9 mouse cellular contexts compared by ENCODE assay signal in the genomic region with DNA sequence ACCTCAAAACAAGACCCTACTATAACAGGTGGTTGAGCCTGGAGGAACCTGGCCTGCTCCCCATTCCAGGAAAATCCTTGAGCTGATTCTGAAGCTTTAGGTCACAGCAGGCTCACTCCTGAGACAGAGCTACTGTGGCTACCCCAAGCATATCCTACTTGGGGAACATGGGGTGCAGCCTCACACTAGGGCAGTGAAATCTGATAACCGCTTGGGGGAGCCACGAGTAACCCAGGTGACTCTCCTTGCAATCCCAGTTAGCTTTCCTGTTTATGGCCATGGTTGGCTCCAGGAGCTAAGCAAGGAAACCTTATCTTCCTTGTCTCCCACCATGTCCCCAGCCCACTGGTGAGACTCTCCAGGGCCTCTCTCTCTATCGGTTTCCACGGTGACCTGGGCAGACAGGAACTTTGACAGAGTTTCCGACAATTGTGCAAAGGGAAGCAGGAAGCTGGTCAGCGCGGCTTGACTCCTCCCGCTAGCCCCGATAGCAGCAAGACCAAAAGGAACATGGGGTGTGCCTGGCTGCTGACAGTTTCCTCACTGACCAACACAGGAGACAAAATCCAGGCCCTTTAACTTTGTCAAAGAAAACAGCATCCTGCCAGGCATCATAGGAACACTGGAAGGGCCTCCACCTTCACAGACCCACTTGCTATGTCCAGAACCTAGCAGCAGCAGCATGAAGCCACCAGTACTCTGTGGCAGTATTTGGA. TPM values are rescaled to one million over a fixed set of nuclear protein-coding genes. Genes with fewer than 3 reads are reported as not detected.
DNase-seq lines count a peak whose midpoint lies in the region; ATAC-seq lines count a peak whose summit lies in the region.
"Had no signal": no experiment of that assay in that cellular context is flagged by ENCODE, and none has a peak within 500 bp of the region (broad histone marks: within the 10 kb centered on the region; RNA-seq: fewer than 3 reads in every experiment).

No protein-coding gene starts in this region.

- 26% methylated on average over 9 of the region's 9 CpGs for WGBS in lung, embryonic 15.5 days
- 40% methylated on average over 9 of the region's 9 CpGs for WGBS in stomach, embryonic 14.5 days

- no peaks in the 10 kb centered on the region for H3K9me3 ChIP-seq in lung, embryonic 15.5 days
- H3K9me3 ChIP-seq in stomach, embryonic 14.5 days (ENCODE audit: control insufficient read depth, low read depth, low read length), result no peaks in the 10 kb centered on the region

- no peak overlapping the region for H3K9ac ChIP-seq in lung, embryonic 15.5 days
- no peak overlapping the region for H3K9ac ChIP-seq in stomach, embryonic 14.5 days (replicated peaks; ENCODE audit: low read depth, low read length)

- H3K27ac ChIP-seq in lung, embryonic 15.5 days, result peak overlapping the region; percentile 79
- peak overlapping the region; percentile 53; the same call in 1 of the 2 replicates for H3K27ac ChIP-seq in stomach, embryonic 14.5 days (ENCODE audit: low read length)

- H3K36me3 ChIP-seq in lung, embryonic 15.5 days, result peaks cover 99% of the 10 kb centered on the region
- H3K36me3 ChIP-seq in stomach, embryonic 14.5 days (ENCODE audit: control insufficient read depth, insufficient read depth, low read length), result peaks cover 84% of the 10 kb centered on the region

- DNase-seq in gastrocnemius, postnatal 25 days, result peak; percentile 71
- no peak for DNase-seq in gastrocnemius, postnatal 10 days
- peak; percentile 91 for DNase-seq in heart, adult 8-10 months (ENCODE audit: low spot score)
- peak; percentile 65 for DNase-seq in kidney, adult 18-20 months
- no peak for DNase-seq in frontal cortex, postnatal 36 days (ENCODE audit: low spot score in 2 of 2)
- DNase-seq in thymus, postnatal 14 days, result no peak

- no peak overlapping the region for H3K4me3 ChIP-seq in lung, embryonic 15.5 days
- no peak overlapping the region for H3K4me3 ChIP-seq in stomach, embryonic 14.5 days (ENCODE audit: low read depth, low read length)

- peak; percentile 50; the same call in 1 of the 2 replicates for ATAC-seq in lung, embryonic 15.5 days (ENCODE audit: borderline replicate concordance, extremely low read depth, low FRiP score, low TSS enrichment)
- ATAC-seq in stomach, embryonic 14.5 days (ENCODE audit: insufficient number of reproducible peaks, insufficient read depth, low FRiP score, low read depth), result no peak

- H3K4me2 ChIP-seq in lung, embryonic 15.5 days, result no peak overlapping the region
- H3K4me2 ChIP-seq in stomach, embryonic 14.5 days (replicated peaks; ENCODE audit: low read depth, low read length), result no peak overlapping the region

- H3K4me1 ChIP-seq in lung, embryonic 15.5 days, result peaks cover 16% of the 10 kb centered on the region
- no peaks in the 10 kb centered on the region for H3K4me1 ChIP-seq in stomach, embryonic 14.5 days (ENCODE audit: control insufficient read depth, insufficient read depth, low read length)

- H3K27me3 ChIP-seq in lung, embryonic 15.5 days, result no peaks in the 10 kb centered on the region
- H3K27me3 ChIP-seq in stomach, embryonic 14.5 days (ENCODE audit: control insufficient read depth, insufficient read depth, low read length), result no peaks in the 10 kb centered on the region
- H3K27me3 ChIP-seq: CH12.LX had no signal

RNA-seq across cellular contexts. Expression of a gene that starts 29.9 kb away (rescaled TPM):
- total RNA-seq in gastrocnemius, postnatal 25 days (2021), result 10 to 100 TPM; 22.0 to 23.9 TPM
- total RNA-seq in gastrocnemius, postnatal 10 days (2021), result 10 to 100 TPM; 26.3 to 36.5 TPM
- total RNA-seq in heart, adult 8-10 months (2022), result 10 to 100 TPM; 40.7 to 45.7 (median 41.7) TPM
- polyA plus RNA-seq in lung, embryonic 15.5 days (2015; fragmentation: Nextera tagmentation; extraction: Ambion mirVana), result 18.2 and 21.3 TPM in 2 replicates
- polyA plus RNA-seq in stomach, embryonic 14.5 days (2014; fragmentation: Nextera tagmentation; extraction: Ambion mirVana), result 33.4 and 37.7 TPM in 2 replicates

RNA-seq across cellular contexts. Expression of a gene that starts 41.5 kb away (rescaled TPM):
- total RNA-seq in gastrocnemius, postnatal 25 days (2021), result 1 to 10 TPM; 7.0 to 9.2 TPM
- 10 to 100 TPM; 22.5 to 33.5 TPM for total RNA-seq in gastrocnemius, postnatal 10 days (2021)
- total RNA-seq in heart, adult 8-10 months (2022), result 10 to 100 TPM; 22.2 to 36.5 (median 29.1) TPM
- 22.1 and 23.9 TPM in 2 replicates for polyA plus RNA-seq in lung, embryonic 15.5 days (2015; fragmentation: Nextera tagmentation; extraction: Ambion mirVana)
- 29.5 and 31.7 TPM in 2 replicates for polyA plus RNA-seq in stomach, embryonic 14.5 days (2014; fragmentation: Nextera tagmentation; extraction: Ambion mirVana)

Comparison
In these comparisons a context has a peak if more than half of its experiments do, and no peak if none do; other contexts are left out.
1. DNase-seq: peak in gastrocnemius, postnatal 25 days (single experiment), heart, adult 8-10 months (single experiment) and kidney, adult 18-20 months (single experiment); none in gastrocnemius, postnatal 10 days (single experiment), frontal cortex, postnatal 36 days (0 of 2) and thymus, postnatal 14 days (single experiment).